Mouse (Mus musculus): Measurements from ENCODE around the gene Arid2.

GRCm38 (mm10) chr15:96270272-96270880 lies 16.9 kb upstream of the Arid2 start:
- TF ChIP-seq MAFK (IDR thresholded peaks at IDR 0.05; ENCODE audit: borderline replicate concordance, low read depth, low read length) (no peak), E2F4 (IDR thresholded peaks at IDR 0.05; ENCODE audit: borderline replicate concordance, low read depth, low read length) (no peak), MEF2A (IDR thresholded peaks at IDR 0.05; ENCODE audit: extremely low read depth, insufficient replicate concordance, low read depth, low read length, poor library complexity, severe bottlenecking) (no peak), TAL1 (IDR thresholded peaks at IDR 0.05; ENCODE audit: low read length) (no peak)

Measured in MEL (cell line).